Mouse (Mus musculus) heart, adult 2 months (tissue): ENCODE results near the gene Hormad2. TPM values are rescaled to one million over a fixed set of nuclear protein-coding genes. Genes with fewer than 3 reads are reported as not detected.

Experiments used
- DNase-seq, 2 experiments: peaks; one replicate each; pipeline ENCODE4 v3.0.0; 2021
- H3K27ac ChIP-seq: fragments of 200-600 bp; 2 replicates; pipeline ENCODE4 v1.8.1; 2022
- H3K27me3 ChIP-seq: fragments of 200-500 bp; 2 replicates; pipeline ENCODE4 v1.6.1; 2012; ENCODE audit warnings: mild to moderate bottlenecking, low read length, inconsistent platforms, mixed read lengths; ENCODE audit not compliant: control insufficient read depth, insufficient read depth
- H3K36me3 ChIP-seq: fragments of 200-500 bp; 2 replicates; pipeline ENCODE4 v1.6.1; 2012; ENCODE audit warnings: low read length, inconsistent platforms; ENCODE audit not compliant: control insufficient read depth, insufficient read depth
- H3K4me1 ChIP-seq: fragments of 200-500 bp; 2 replicates; pipeline ENCODE4 v1.6.1; 2011; ENCODE audit warnings: low read length; ENCODE audit not compliant: control insufficient read depth, insufficient read depth
- H3K4me3 ChIP-seq: fragments of 200-600 bp; 2 replicates; pipeline ENCODE4 v1.8.1; 2022
- H3K79me2 ChIP-seq: fragments of 200-500 bp; replicated peaks from 2 replicates; pipeline ENCODE4 v1.6.1; 2012; ENCODE audit warnings: mild to moderate bottlenecking, inconsistent platforms, low read length, moderate library complexity, mixed read lengths; ENCODE audit not compliant: control insufficient read depth, insufficient read depth
- H3K9ac ChIP-seq: fragments of 200-500 bp; 2 replicates; pipeline ENCODE4 v1.6.1; 2012; ENCODE audit warnings: low read depth, mild to moderate bottlenecking, control low read depth, inconsistent platforms, low read length, mixed read lengths
- CTCF ChIP-seq: fragments of 200-600 bp; IDR thresholded peaks from 2 replicates; pipeline ENCODE4 v1.8.1; 2022; ENCODE audit warnings: antibody characterized with exemption, mild to moderate bottlenecking, moderate library complexity
- EP300 ChIP-seq: fragments of 200-500 bp; IDR thresholded peaks from 2 replicates; pipeline ENCODE4 v1.6.1; 2011; ENCODE audit warnings: low read depth, low read length, control low read depth; ENCODE audit not compliant: insufficient read depth
- POLR2A ChIP-seq: fragments of 200-500 bp; IDR thresholded peaks from 2 replicates; pipeline ENCODE4 v1.6.1; 2011; ENCODE audit warnings: mild to moderate bottlenecking, low read depth, low read length, control low read depth; ENCODE audit not compliant: insufficient read depth
- WGBS: fragments of 180-500 bp; shearing (Covaris S2); methylation state at CpG from one replicate; pipeline ENCODE4 v1.1.7; 2018; 5-methylcytosine and 5-hydroxymethylcytosine counted together
- intact Hi-C: fragments of 180-260 bp; cut with DNase I; formaldehyde crosslinking; loops from one replicate; pipeline ENCODE4 v1.15.1; 2025
- polyA plus RNA-seq: library from polyadenylated mRNA; depleted of rRNA; stranded (reverse); fragments of >200 nt; gene quantifications from 2 replicates; pipeline ENCODE4 v1.2.3, GENCODE M21; 2012
- total RNA-seq, 2 experiments: library from RNA; stranded (reverse); gene quantifications; 2 replicates each; pipeline ENCODE4 v1.2.3; 2021

Gene Hormad2
- total and polyA plus RNA-seq, 3 experiments: 0.18 TPM; not detected in 2

DNA sequence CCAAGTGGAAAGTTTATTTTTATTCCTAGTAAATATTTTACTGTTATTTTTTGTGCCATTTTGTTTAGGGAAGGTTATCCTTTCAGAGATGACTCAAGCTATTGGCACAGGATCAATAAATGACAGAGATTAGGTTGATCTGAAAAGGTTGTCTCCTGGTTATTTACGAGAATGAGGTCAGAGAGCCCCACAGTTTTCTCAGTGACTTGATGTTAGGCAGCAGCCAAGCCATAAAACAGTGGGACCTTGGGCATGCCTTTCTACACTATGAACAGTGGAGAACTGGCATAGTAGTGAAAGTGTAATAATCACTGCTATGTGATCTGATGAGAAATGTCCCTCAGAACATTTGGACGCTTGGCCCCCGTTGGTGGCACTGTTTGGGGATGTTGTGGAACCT lies 22.9 kb downstream of the Hormad2 start:
- Histone ChIP-seq H3K27ac (no peak overlapping the region), H3K79me2 (no peaks in the 10 kb centered on the region), H3K4me1 (no peaks in the 10 kb centered on the region), H3K9ac (no peak overlapping the region), H3K27me3 (no peaks in the 10 kb centered on the region), H3K36me3 (no peaks in the 10 kb centered on the region), H3K4me3 (no peak overlapping the region)
- no peak for DNase-seq
- WGBS: 70% methylated on average over 3 of the region's 3 CpGs
- intact Hi-C loops: no loop called here
- TF ChIP-seq EP300 (no peak), CTCF (no peak), POLR2A (no peak)

DNA sequence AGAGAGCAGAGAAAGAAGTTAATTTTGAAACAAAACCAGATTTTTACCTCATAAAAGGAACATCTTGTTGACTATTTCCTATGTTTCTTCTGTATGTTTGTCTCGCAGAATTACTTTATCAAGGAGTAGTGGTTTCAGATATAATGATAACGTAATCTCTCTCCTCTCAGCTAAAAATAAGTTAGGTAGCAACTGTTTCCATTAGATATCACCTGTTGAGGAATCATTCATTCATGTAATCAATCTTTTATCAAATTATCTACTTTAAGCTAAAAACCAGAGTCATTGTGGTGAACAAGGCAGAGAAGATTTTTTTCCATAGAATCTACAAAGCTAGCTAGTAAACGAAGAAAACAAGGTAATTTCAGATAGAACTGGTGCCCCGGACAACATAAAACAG lies 28.6 kb downstream of the Hormad2 start:
- H3K36me3 ChIP-seq: no peaks in the 10 kb centered on the region
- H3K4me1 ChIP-seq: no peaks in the 10 kb centered on the region
- no peaks in the 10 kb centered on the region for H3K27me3 ChIP-seq
- TF ChIP-seq POLR2A (no peak), CTCF (no peak), EP300 (no peak)
- H3K79me2 ChIP-seq: no peaks in the 10 kb centered on the region
- DNase-seq: no peak
- 83% methylated on average over 4 of the region's 4 CpGs for WGBS
- H3K27ac ChIP-seq: no peak overlapping the region
- H3K9ac ChIP-seq: no peak overlapping the region
- H3K4me3 ChIP-seq: no peak overlapping the region
- intact Hi-C loops: no loop called here

DNA sequence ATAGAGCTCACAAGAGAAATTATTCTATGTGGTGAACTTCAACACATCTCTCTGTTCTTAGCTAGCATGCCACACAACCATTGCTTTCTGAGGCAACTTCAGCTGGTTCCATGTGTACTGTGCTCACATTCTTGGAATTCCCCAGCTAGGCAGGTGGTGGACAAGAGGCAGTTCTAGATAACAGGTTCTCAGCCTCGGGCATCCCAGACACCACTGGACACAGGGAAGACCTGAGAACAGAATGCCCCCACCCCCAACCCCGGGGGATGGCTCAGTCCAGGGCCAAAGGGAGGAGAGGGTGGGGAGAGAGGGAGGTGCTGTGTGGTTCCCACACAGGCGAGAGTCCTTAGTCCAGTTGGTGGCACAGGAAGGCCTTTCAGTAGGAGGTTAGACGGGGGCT lies 36.6 kb downstream of the Hormad2 start:
- WGBS: 27% methylated on average over 4 of the region's 4 CpGs
- no peak for TF ChIP-seq POLR2A
- no peak for TF ChIP-seq CTCF
- TF ChIP-seq EP300: no peak
- H3K79me2 ChIP-seq: no peaks in the 10 kb centered on the region
- H3K27me3 ChIP-seq: no peaks in the 10 kb centered on the region
- no peaks in the 10 kb centered on the region for H3K4me1 ChIP-seq
- no peak overlapping the region for H3K4me3 ChIP-seq
- H3K9ac ChIP-seq: no peak overlapping the region
- no peak for DNase-seq
- no peak overlapping the region for H3K27ac ChIP-seq
- intact Hi-C loops: no loop called here
- no peaks in the 10 kb centered on the region for H3K36me3 ChIP-seq

DNA sequence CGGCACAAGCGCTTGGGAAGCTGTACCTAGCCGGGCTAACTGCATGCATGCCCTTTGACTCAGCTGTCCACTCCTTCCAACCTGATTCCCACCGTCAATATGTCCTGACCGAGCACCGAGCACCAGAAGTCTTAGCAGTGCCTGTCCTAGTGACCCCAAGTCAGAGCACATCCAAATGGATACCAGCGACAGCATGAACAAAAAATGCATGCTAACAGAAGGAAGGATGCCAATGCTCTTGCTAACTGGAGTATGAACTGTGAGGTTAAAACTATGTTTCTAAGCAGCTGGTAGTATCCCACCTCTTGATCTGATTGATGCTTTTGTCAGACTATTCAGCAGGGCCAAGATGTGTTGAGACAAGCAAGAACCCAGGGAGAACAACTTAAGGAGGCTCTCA lies 37.5 kb downstream of the Hormad2 start:
- no peak for DNase-seq
- Histone ChIP-seq H3K27me3 (no peaks in the 10 kb centered on the region), H3K36me3 (no peaks in the 10 kb centered on the region), H3K79me2 (no peaks in the 10 kb centered on the region), H3K4me3 (no peak overlapping the region), H3K9ac (no peak overlapping the region), H3K27ac (no peak overlapping the region), H3K4me1 (no peaks in the 10 kb centered on the region)
- 79% methylated on average over 7 of the region's 7 CpGs for WGBS
- intact Hi-C loops: no loop called here
- TF ChIP-seq EP300 (no peak), POLR2A (no peak), CTCF (no peak)

DNA sequence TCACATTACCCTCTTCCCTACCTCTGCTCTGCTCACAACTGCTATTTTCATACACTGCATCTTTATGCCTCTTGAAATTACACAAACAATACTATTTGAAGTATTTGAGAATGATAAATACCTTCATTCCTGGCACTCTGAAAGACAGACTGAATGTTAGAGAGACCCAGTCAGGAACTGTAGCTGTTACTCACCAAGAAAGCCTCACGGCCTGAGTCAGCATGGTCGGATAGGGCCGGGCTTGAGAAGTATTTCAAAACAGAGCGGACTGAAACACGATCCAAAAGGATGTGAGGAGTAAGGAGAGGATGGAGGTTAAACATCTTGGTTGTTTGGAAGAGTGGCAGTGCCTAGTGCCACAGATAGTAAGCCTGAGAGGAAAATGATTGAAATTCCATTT lies 39.7 kb downstream of the Hormad2 start:
- WGBS: 42% methylated on average over 5 of the region's 5 CpGs
- TF ChIP-seq CTCF: no peak
- TF ChIP-seq EP300: no peak
- no peak for TF ChIP-seq POLR2A
- intact Hi-C loops: no loop called here
- H3K27me3 ChIP-seq: no peaks in the 10 kb centered on the region
- H3K4me1 ChIP-seq: no peaks in the 10 kb centered on the region
- no peak overlapping the region for H3K4me3 ChIP-seq
- no peak for DNase-seq
- no peak overlapping the region for H3K9ac ChIP-seq
- H3K36me3 ChIP-seq: no peaks in the 10 kb centered on the region
- no peak overlapping the region for H3K27ac ChIP-seq
- H3K79me2 ChIP-seq: no peaks in the 10 kb centered on the region

DNA sequence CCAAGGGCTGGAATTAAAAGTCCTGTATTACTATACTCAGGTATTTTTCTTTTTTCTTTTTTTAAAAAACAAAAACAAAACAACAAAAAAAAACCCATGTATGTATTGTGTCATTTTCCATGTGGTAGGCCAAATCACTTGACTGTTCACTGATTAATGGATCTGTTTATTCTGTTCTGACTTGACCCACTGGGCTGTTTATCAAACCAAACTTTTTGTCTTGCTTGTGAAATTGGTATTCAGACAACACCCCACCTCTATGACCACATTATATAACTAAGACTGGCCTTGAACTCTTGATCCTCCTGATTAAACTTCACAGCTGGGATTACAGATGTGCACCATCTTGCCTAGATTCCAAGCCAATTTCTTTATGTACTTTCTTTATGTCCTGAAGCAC lies 46.7 kb downstream of the Hormad2 start:
- Histone ChIP-seq H3K27ac (no peak overlapping the region), H3K9ac (no peak overlapping the region), H3K36me3 (no peaks in the 10 kb centered on the region), H3K4me1 (no peaks in the 10 kb centered on the region; the same call in 1 of the 2 replicates), H3K4me3 (no peak overlapping the region), H3K79me2 (no peaks in the 10 kb centered on the region), H3K27me3 (no peaks in the 10 kb centered on the region)
- no peak for DNase-seq
- intact Hi-C loops: no loop called here
- no peak for TF ChIP-seq EP300
- no peak for TF ChIP-seq POLR2A
- TF ChIP-seq CTCF: no peak

DNA sequence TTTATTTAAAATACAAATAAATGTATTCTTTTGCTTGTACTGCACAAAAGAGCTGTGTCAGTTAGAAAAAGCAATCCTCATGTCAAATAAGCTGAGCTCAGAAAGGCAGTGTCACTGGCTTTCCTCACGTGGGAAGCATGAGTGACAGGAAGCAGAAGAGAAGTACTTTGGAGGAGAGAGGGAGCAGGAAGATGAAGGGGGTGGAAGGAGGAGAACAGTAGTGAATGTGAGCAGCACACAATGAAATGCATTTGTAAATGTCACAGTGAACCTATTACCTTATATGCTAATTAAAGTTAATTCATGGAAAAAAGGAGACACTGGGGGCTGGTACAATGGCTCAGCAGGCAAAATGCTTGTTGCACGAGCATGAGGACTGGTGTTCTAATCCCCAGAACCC lies 52.9 kb downstream of the Hormad2 start:
- no peak overlapping the region for H3K27ac ChIP-seq
- intact Hi-C loops: no loop called here
- no peaks in the 10 kb centered on the region for H3K79me2 ChIP-seq
- no peaks in the 10 kb centered on the region for H3K36me3 ChIP-seq
- no peak overlapping the region for H3K4me3 ChIP-seq
- H3K27me3 ChIP-seq: no peaks in the 10 kb centered on the region
- TF ChIP-seq CTCF (no peak), EP300 (no peak), POLR2A (no peak)
- no peak overlapping the region for H3K9ac ChIP-seq
- DNase-seq: no peak
- WGBS: 35% methylated on average over 2 of the region's 2 CpGs
- H3K4me1 ChIP-seq: no peaks in the 10 kb centered on the region; the same call in 1 of the 2 replicates
